Mouse (Mus musculus): ENCODE measurements around the gene Lypd6b.

DNA sequence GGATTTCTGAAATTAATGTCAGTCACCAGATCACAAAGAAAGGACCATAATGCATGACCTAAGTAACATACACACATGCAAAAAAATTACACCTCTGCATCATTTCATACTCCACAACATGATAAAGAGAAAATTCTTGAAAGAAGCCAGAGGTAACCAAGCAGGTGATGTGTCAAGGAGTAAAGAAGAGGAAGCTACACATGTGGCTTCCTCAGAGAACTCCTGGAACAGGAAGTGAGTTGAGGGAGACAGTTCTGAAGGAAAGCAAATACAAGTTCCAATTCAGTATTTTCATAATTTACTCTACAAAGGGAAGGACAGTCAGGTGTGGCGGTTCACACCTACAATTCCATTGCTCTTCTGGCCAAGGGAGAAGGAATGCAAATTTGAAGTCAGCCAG lies 93.5 kb downstream of the Lypd6b start:
- TF ChIP-seq CTCF (IDR thresholded peaks at IDR 0.05; ENCODE audit: borderline replicate concordance, extremely low read depth, insufficient read depth, insufficient read length) (no peak), POLR2A (IDR thresholded peaks at IDR 0.05; ENCODE audit: borderline replicate concordance, extremely low read depth, insufficient read depth, insufficient read length, poor library complexity, severe bottlenecking) (no peak)
